Mouse (Mus musculus) liver, embryonic 14.5 days (tissue): ENCODE results near the gene Cytl1. TPM values are rescaled to one million over a fixed set of nuclear protein-coding genes. Genes with fewer than 3 reads are reported as not detected.
A peak's percentile ranks its signal among the peaks of the same experiment; 100 is the strongest.

Experiments used
- ATAC-seq: fragments of 200-750 bp; cut with Nextera tagmentation; 2 replicates; pipeline ENCODE4 v1.8.0; 2017; ENCODE audit warnings: moderate number of reproducible peaks, mild to moderate bottlenecking, moderate library complexity; ENCODE audit not compliant: insufficient read depth
- DNase-seq, 3 experiments: peaks; one replicate each; pipeline ENCODE4 v3.0.0-alpha.2; 2012 to 2013; ENCODE audit warnings: low read depth in 3 of 3, low spot score in 3 of 3
- H3K27ac ChIP-seq: fragments of 300-500 bp; sonication (generic); 2 replicates; pipeline ENCODE4 v1.5.1; 2014; ENCODE audit warnings: moderate library complexity, mild to moderate bottlenecking, control low read depth, inconsistent platforms
- H3K27me3 ChIP-seq: fragments of 300-500 bp; sonication (generic); 2 replicates; pipeline ENCODE4 v1.6.1; 2014; ENCODE audit warnings: mild to moderate bottlenecking, low read length, moderate library complexity; ENCODE audit not compliant: control insufficient read depth, insufficient read depth
- H3K36me3 ChIP-seq: fragments of 300-500 bp; sonication (generic); replicated peaks from 2 replicates; pipeline ENCODE4 v1.6.1; 2014; ENCODE audit warnings: low read depth; ENCODE audit not compliant: control insufficient read depth, insufficient read depth
- H3K4me1 ChIP-seq, 2 experiments: fragments of 200-500 bp in 1 of 2; fragments of 300-500 bp in 1 of 2; sonication (generic) in 1 of 2; replicated peaks; 2 replicates each; pipeline ENCODE4 v1.6.1; 2012 to 2014; ENCODE audit warnings: antibody characterized with exemption in 1 of 2, inconsistent platforms in 1 of 2, low read length in 1 of 2; ENCODE audit not compliant: control insufficient read depth in 2 of 2, insufficient read depth in 2 of 2
- H3K4me2 ChIP-seq: fragments of 300-500 bp; sonication (generic); 2 replicates; pipeline ENCODE4 v1.6.1; 2014; ENCODE audit warnings: low read depth, mild to moderate bottlenecking, control low read depth, moderate library complexity
- H3K4me3 ChIP-seq, 2 experiments: fragments of 200-500 bp in 1 of 2; fragments of 300-500 bp in 1 of 2; sonication (generic) in 1 of 2; 2 replicates each; pipeline ENCODE4 v1.5.1; 2012 to 2014; ENCODE audit warnings: low read depth in 2 of 2, low read length in 2 of 2, mild to moderate bottlenecking in 2 of 2, control low read depth in 1 of 2, inconsistent platforms in 1 of 2, moderate library complexity in 1 of 2; ENCODE audit not compliant: insufficient read depth in 1 of 2
- H3K9ac ChIP-seq: fragments of 300-500 bp; sonication (generic); replicated peaks from 2 replicates; pipeline ENCODE4 v1.6.1; 2014; ENCODE audit warnings: mild to moderate bottlenecking, control low read depth, moderate library complexity
- H3K9me3 ChIP-seq: fragments of 300-500 bp; sonication (generic); 2 replicates; pipeline ENCODE4 v1.6.1; 2016; ENCODE audit warnings: low read length, mixed read lengths; ENCODE audit not compliant: control insufficient read depth
- CTCF ChIP-seq: IDR thresholded peaks from 2 replicates; pipeline ENCODE4 v1.5.1; 2016; ENCODE audit warnings: antibody characterized with exemption, low read depth, control low read depth
- EP300 ChIP-seq: IDR thresholded peaks from 2 replicates; pipeline ENCODE4 v1.6.1; 2016; ENCODE audit warnings: antibody characterized with exemption, low read depth
- WGBS: fragments of 180-500 bp; shearing (Covaris S2); extraction: QIAGEN DNeasy Blood & Tissue Kit; methylation state at CpG from one replicate; pipeline ENCODE4 v1.1.7; 2014; ENCODE audit not compliant: insufficient replicate concordance; 5-methylcytosine and 5-hydroxymethylcytosine counted together
- polyA plus RNA-seq, 2 experiments: library from polyadenylated mRNA; depleted of rRNA in 1 of 2; stranded (reverse) in 1 of 2; unstranded in 1 of 2; fragments of >200 nt; fragmentation: Nextera tagmentation in 1 of 2; extraction: Ambion mirVana in 1 of 2; gene quantifications; 2 replicates each; pipeline versions ENCODE4 v1.2.1 to v1.2.3; 2012 to 2014

Cytl1 gene
- polyA plus RNA-seq, 2 experiments: 0.15 TPM; not detected in 1

GRCm38 (mm10) chr5:37752027-37752967, 17.0 kb downstream of the Cytl1 start:
- DNase-seq: no peak
- H3K9me3 ChIP-seq: no peaks in the 10 kb centered on the region
- no peaks in the 10 kb centered on the region for H3K36me3 ChIP-seq
- H3K4me3 ChIP-seq: no peak overlapping the region
- no peak for ATAC-seq
- 50% methylated on average over 8 of the region's 8 CpGs for WGBS
- no peak overlapping the region for H3K4me2 ChIP-seq
- H3K27ac ChIP-seq: no peak overlapping the region
- TF ChIP-seq CTCF: peak; percentile 76
- TF ChIP-seq EP300: no peak
- no peak overlapping the region for H3K9ac ChIP-seq
- no peaks in the 10 kb centered on the region for H3K4me1 ChIP-seq
- H3K27me3 ChIP-seq: no peaks in the 10 kb centered on the region

- no peak for TF ChIP-seq EP300
- no peak for TF ChIP-seq CTCF
- no peak overlapping the region for H3K9ac ChIP-seq
- H3K4me1 ChIP-seq: no peaks in the 10 kb centered on the region
- no peaks in the 10 kb centered on the region for H3K27me3 ChIP-seq
- ATAC-seq: no peak
- H3K27ac ChIP-seq: no peak overlapping the region
- WGBS: 67% methylated on average over 7 of the region's 7 CpGs
- H3K4me2 ChIP-seq: no peak overlapping the region
- no peaks in the 10 kb centered on the region for H3K9me3 ChIP-seq
- H3K4me3 ChIP-seq: no peak overlapping the region
- DNase-seq: no peak
- H3K36me3 ChIP-seq: no peaks in the 10 kb centered on the region
Observed at GRCm38 (mm10) chr5:37753366-37753765, 18.0 kb downstream of the Cytl1 start.

- H3K4me1 ChIP-seq: no peaks in the 10 kb centered on the region
- no peak overlapping the region for H3K9ac ChIP-seq
- no peak for ATAC-seq
- H3K4me2 ChIP-seq: no peak overlapping the region
- no peak for DNase-seq
- no peaks in the 10 kb centered on the region for H3K27me3 ChIP-seq
- WGBS: 66% methylated on average over 3 of the region's 3 CpGs
- no peak overlapping the region for H3K27ac ChIP-seq
- no peaks in the 10 kb centered on the region for H3K9me3 ChIP-seq
- no peaks in the 10 kb centered on the region for H3K36me3 ChIP-seq
- TF ChIP-seq CTCF (no peak), EP300 (no peak)
- no peak overlapping the region for H3K4me3 ChIP-seq
Observed at GRCm38 (mm10) chr5:37762046-37762445, 26.7 kb downstream of the Cytl1 start.

- Histone ChIP-seq H3K4me1 (no peaks in the 10 kb centered on the region), H3K27ac (no peak overlapping the region), H3K36me3 (no peaks in the 10 kb centered on the region), H3K4me2 (no peak overlapping the region), H3K27me3 (no peaks in the 10 kb centered on the region), H3K9me3 (no peaks in the 10 kb centered on the region), H3K9ac (no peak overlapping the region), H3K4me3 (no peak overlapping the region)
- TF ChIP-seq EP300 (no peak), CTCF (no peak)
- no peak for DNase-seq
- WGBS: 73% methylated on average over 8 of the region's 8 CpGs
- ATAC-seq: no peak
Observed at GRCm38 (mm10) chr5:37765851-37766250, 30.5 kb downstream of the Cytl1 start.

- ATAC-seq (no peak), DNase-seq (no peak)
- Histone ChIP-seq H3K9ac (no peak overlapping the region), H3K4me2 (no peak overlapping the region), H3K36me3 (no peaks in the 10 kb centered on the region), H3K27ac (no peak overlapping the region), H3K9me3 (no peaks in the 10 kb centered on the region), H3K27me3 (no peaks in the 10 kb centered on the region), H3K4me3 (no peak overlapping the region), H3K4me1 (no peaks in the 10 kb centered on the region)
- WGBS: 59% methylated on average over 5 of the region's 5 CpGs
- TF ChIP-seq CTCF (no peak), EP300 (no peak)
Observed at GRCm38 (mm10) chr5:37767231-37767630, 31.9 kb downstream of the Cytl1 start.
